Mouse (Mus musculus) megakaryocyte, embryonic 14.5 days (primary cell): ENCODE data around the gene Eaf2. TPM values are rescaled to one million over a fixed set of nuclear protein-coding genes. Genes with fewer than 3 reads are reported as not detected.
"Not testable (repeated sequence)": the region's sequence is repeated elsewhere in the genome, so short reads cannot be mapped to it uniquely, and the experiment has no call there.

Experiments used
- H3K27me3 ChIP-seq: replicated peaks from 2 replicates; pipeline ENCODE3; 2012; ENCODE audit warnings: inconsistent platforms
- H3K36me3 ChIP-seq: replicated peaks from 2 replicates; pipeline ENCODE3; 2012; ENCODE audit warnings: low read length, inconsistent platforms, mixed read lengths
- H3K4me1 ChIP-seq: 2 replicates; pipeline ENCODE4 v1.6.1; 2012; ENCODE audit warnings: inconsistent platforms
- H3K4me3 ChIP-seq: replicated peaks from 2 replicates; pipeline ENCODE3; 2012; ENCODE audit warnings: moderate library complexity, mild to moderate bottlenecking, inconsistent platforms
- H3K9me3 ChIP-seq: 2 replicates; pipeline ENCODE4 v1.6.1; 2012; ENCODE audit warnings: inconsistent platforms
- FLI1 ChIP-seq: IDR thresholded peaks from 2 replicates; pipeline ENCODE4 v1.6.1; 2012; ENCODE audit warnings: low read length, inconsistent platforms, mixed read lengths
- GATA1 ChIP-seq: IDR thresholded peaks from 3 replicates; pipeline ENCODE4 v1.6.1; 2012; ENCODE audit warnings: mixed read lengths, low read length, inconsistent platforms, borderline replicate concordance
- polyA plus RNA-seq: library from polyadenylated mRNA; stranded (reverse); fragments of >175 nt; gene quantifications from 2 replicates; pipeline ENCODE4 v1.2.3, GENCODE M21; 2012; ENCODE audit warnings: low replicate concordance; ENCODE audit not compliant: insufficient read depth

Gene Eaf2
- polyA plus RNA-seq, 1 experiment, result not detected

- no peaks in the 10 kb centered on the region for H3K9me3 ChIP-seq
- H3K27me3 ChIP-seq, result no peaks in the 10 kb centered on the region
- TF ChIP-seq GATA1 (no peak), FLI1 (no peak)
- H3K36me3 ChIP-seq, result peaks cover 29% of the 10 kb centered on the region
- no peak overlapping the region for H3K4me3 ChIP-seq
- peaks cover 6% of the 10 kb centered on the region for H3K4me1 ChIP-seq
Observed at GRCm38 (mm10) chr16:36869442-36869841, 5.4 kb downstream of the Eaf2 start.

GRCm38 (mm10) chr16:36863585-36863984 is 11.2 kb downstream of the Eaf2 start:
- Histone ChIP-seq H3K27me3 (no peaks in the 10 kb centered on the region), H3K4me1 (no peaks in the 10 kb centered on the region; the same call in 1 of the 2 replicates), H3K4me3 (no peak overlapping the region), H3K9me3 (no peaks in the 10 kb centered on the region), H3K36me3 (peaks cover 18% of the 10 kb centered on the region)
- TF ChIP-seq GATA1, result no peak
- TF ChIP-seq FLI1, result no peak

GRCm38 (mm10) chr16:36851202-36851601 is 23.6 kb downstream of the Eaf2 start:
- no peaks in the 10 kb centered on the region for H3K27me3 ChIP-seq
- H3K36me3 ChIP-seq, result peaks cover 11% of the 10 kb centered on the region
- H3K4me3 ChIP-seq, result no peak overlapping the region
- H3K4me1 ChIP-seq, result no peaks in the 10 kb centered on the region
- TF ChIP-seq FLI1 (no peak), GATA1 (no peak)
- H3K9me3 ChIP-seq, result no peaks in the 10 kb centered on the region

- H3K4me3 ChIP-seq, H3K27me3 ChIP-seq: not testable (repeated sequence)
- H3K36me3 ChIP-seq, result peaks cover 18% of the 10 kb centered on the region
Observed at GRCm38 (mm10) chr16:36846894-36847293, 27.9 kb downstream of the Eaf2 start.

GRCm38 (mm10) chr16:36828820-36829219 is 46.0 kb downstream of the Eaf2 start:
- peak overlapping the region; percentile 98 for H3K4me3 ChIP-seq
- H3K36me3 ChIP-seq, result no peaks in the 10 kb centered on the region
- peaks cover 11% of the 10 kb centered on the region for H3K4me1 ChIP-seq
- TF ChIP-seq GATA1, result no peak
- peaks cover 9% of the 10 kb centered on the region for H3K27me3 ChIP-seq
- H3K9me3 ChIP-seq, result no peaks in the 10 kb centered on the region

More at GRCm38 (mm10) chr16:36846894-36847293, 27.9 kb downstream of the Eaf2 start:
- not testable (repeated sequence) for H3K9me3 ChIP-seq, H3K4me1 ChIP-seq

GRCm38 (mm10) chr16:36828054-36828786 is 46.6 kb downstream of the Eaf2 start, which contains the start of gene Iqcb1:
Gene Iqcb1, plus strand, starts transcription at chr16:36828385.
- no peaks in the 10 kb centered on the region for H3K9me3 ChIP-seq
- no peaks in the 10 kb centered on the region for H3K36me3 ChIP-seq
- no peak for TF ChIP-seq FLI1
- no peak for TF ChIP-seq GATA1
- H3K4me1 ChIP-seq, result peaks cover 11% of the 10 kb centered on the region
- peak within 1 kb of the TSS; percentile 98 for H3K4me3 ChIP-seq
- peaks cover 9% of the 10 kb centered on the region for H3K27me3 ChIP-seq

- H3K36me3 ChIP-seq, result no peaks in the 10 kb centered on the region
- no peak for TF ChIP-seq FLI1
- TF ChIP-seq GATA1, result no peak
- H3K9me3 ChIP-seq, result no peaks in the 10 kb centered on the region
- peak overlapping the region; percentile 98 for H3K4me3 ChIP-seq
- H3K4me1 ChIP-seq, result peaks cover 11% of the 10 kb centered on the region
- peaks cover 9% of the 10 kb centered on the region for H3K27me3 ChIP-seq
Observed at GRCm38 (mm10) chr16:36827611-36828053, 47.2 kb downstream of the Eaf2 start.

- Histone ChIP-seq H3K9me3 (no peaks in the 10 kb centered on the region), H3K4me1 (peaks cover 8% of the 10 kb centered on the region), H3K36me3 (no peaks in the 10 kb centered on the region), H3K27me3 (peaks cover 6% of the 10 kb centered on the region), H3K4me3 (peak overlapping the region; percentile 46)
- TF ChIP-seq FLI1 (no peak), GATA1 (no peak)
Observed at GRCm38 (mm10) chr16:36821474-36821873, 53.3 kb downstream of the Eaf2 start.

- Histone ChIP-seq H3K4me3 (no peak overlapping the region), H3K36me3 (no peaks in the 10 kb centered on the region), H3K27me3 (peaks cover 5% of the 10 kb centered on the region), H3K4me1 (peaks cover 8% of the 10 kb centered on the region), H3K9me3 (no peaks in the 10 kb centered on the region)
- no peak for TF ChIP-seq FLI1
- no peak for TF ChIP-seq GATA1
Observed at GRCm38 (mm10) chr16:36820747-36821146, 54.1 kb downstream of the Eaf2 start.

GRCm38 (mm10) chr16:36820016-36820415 is 54.8 kb downstream of the Eaf2 start:
- Histone ChIP-seq H3K4me1 (peaks cover 8% of the 10 kb centered on the region), H3K36me3 (no peaks in the 10 kb centered on the region), H3K4me3 (no peak overlapping the region), H3K9me3 (no peaks in the 10 kb centered on the region), H3K27me3 (peaks cover 5% of the 10 kb centered on the region)
- no peak for TF ChIP-seq FLI1
- no peak for TF ChIP-seq GATA1
